Mouse (Mus musculus) small intestine, adult 2 months (tissue): ENCODE measurements around the gene Bicra. TPM values are rescaled to one million over a fixed set of nuclear protein-coding genes. Genes with fewer than 3 reads are reported as not detected.

Experiments
- H3K27ac ChIP-seq: fragments of 200-500 bp; 2 replicates; pipeline ENCODE4 v1.5.1; 2012; ENCODE audit warnings: low read depth, low read length, control low read depth, inconsistent platforms; ENCODE audit not compliant: insufficient read depth
- H3K27me3 ChIP-seq: fragments of 200-500 bp; 2 replicates; pipeline ENCODE4 v1.6.1; 2012; ENCODE audit warnings: mild to moderate bottlenecking, moderate library complexity, low read length, inconsistent platforms; ENCODE audit not compliant: control insufficient read depth, insufficient read depth
- H3K36me3 ChIP-seq: fragments of 200-500 bp; 2 replicates; pipeline ENCODE4 v1.6.1; 2012; ENCODE audit warnings: mild to moderate bottlenecking, low read length, control low read depth, inconsistent platforms; ENCODE audit not compliant: control insufficient read depth, insufficient read depth
- H3K4me1 ChIP-seq: fragments of 200-500 bp; 2 replicates; pipeline ENCODE4 v1.6.1; 2012; ENCODE audit warnings: low read length, inconsistent platforms, mixed read lengths; ENCODE audit not compliant: control insufficient read depth, insufficient read depth, insufficient read length
- H3K4me3 ChIP-seq: fragments of 200-500 bp; 2 replicates; pipeline ENCODE4 v1.5.1; 2012; ENCODE audit warnings: low read depth, mild to moderate bottlenecking, control low read depth, inconsistent platforms, low read length, moderate library complexity
- CTCF ChIP-seq: fragments of 200-500 bp; IDR thresholded peaks from 2 replicates; pipeline ENCODE4 v1.5.1; 2012; ENCODE audit warnings: low read depth, mild to moderate bottlenecking, control low read depth, inconsistent platforms, low read length, moderate library complexity, mixed read lengths; ENCODE audit not compliant: insufficient replicate concordance, insufficient read length; ENCODE audit errors: extremely low read depth
- POLR2A ChIP-seq: fragments of 200-500 bp; IDR thresholded peaks from 2 replicates; pipeline ENCODE4 v1.6.1; 2012; ENCODE audit warnings: low read depth, mild to moderate bottlenecking, control low read depth, inconsistent platforms, low read length, moderate library complexity
- WGBS: fragments of 180-500 bp; shearing (Covaris S2); methylation state at CpG from one replicate; pipeline ENCODE4 v1.1.7; 2018; 5-methylcytosine and 5-hydroxymethylcytosine counted together
- polyA plus RNA-seq: library from polyadenylated mRNA; depleted of rRNA; stranded (reverse); fragments of >200 nt; gene quantifications from 2 replicates; pipeline ENCODE4 v1.2.3, GENCODE M21; 2012

Gene Bicra
- polyA plus RNA-seq, 1 experiment = 31.0 TPM

DNA sequence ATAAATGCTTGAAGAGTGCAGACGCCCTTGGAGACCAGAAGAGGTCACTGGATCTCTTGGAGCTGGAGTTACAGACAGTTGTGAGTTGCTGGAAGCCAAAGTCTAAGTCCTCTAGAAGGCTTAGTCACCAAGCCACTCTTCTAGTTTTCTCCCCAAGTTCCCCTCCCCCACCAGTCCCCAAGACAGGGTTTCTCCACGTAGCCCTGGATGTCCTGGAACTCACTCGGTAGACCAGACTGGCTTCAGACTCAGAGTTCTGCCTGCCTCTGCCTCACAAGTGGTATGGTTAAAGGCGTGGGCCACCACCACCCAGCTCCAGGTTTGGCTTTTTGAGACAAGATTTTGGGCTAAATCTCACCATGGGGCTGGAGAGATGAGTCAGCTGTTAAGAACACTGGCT, 7.2 kb upstream of the Bicra start:
- peak overlapping the region; percentile 53 for H3K27ac ChIP-seq

DNA sequence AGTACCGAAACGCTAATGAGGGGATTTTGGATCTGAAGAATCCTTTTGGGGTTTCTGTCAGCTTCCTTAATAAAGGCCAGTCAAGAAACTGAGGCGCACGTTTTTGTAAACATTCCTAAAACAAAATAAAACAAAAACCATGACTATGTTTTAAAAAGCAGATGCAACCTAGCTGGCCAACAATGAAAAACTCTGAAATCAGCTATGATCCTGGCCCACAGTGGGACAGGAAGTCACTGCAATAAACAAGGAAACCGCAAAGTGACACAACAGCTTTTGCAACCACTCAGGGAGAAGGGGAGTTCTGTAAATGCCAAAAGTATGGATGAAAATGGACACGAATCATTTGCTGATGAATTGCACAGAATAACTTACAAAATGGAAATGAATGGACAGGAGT, 5.4 kb upstream of the Bicra start:
- 3% methylated on average over 6 of the region's 6 CpGs for WGBS
- peaks cover 14% of the 10 kb centered on the region; the same call in 1 of the 2 replicates for H3K4me1 ChIP-seq
- peak overlapping the region; percentile 63 for H3K4me3 ChIP-seq
- 0 out of 2 replicates have a peak overlapping the region, but pooled peaks have one; percentile 7 for H3K27ac ChIP-seq
- H3K36me3 ChIP-seq = no peaks in the 10 kb centered on the region
- no peak for TF ChIP-seq POLR2A
- TF ChIP-seq CTCF = no peak
- H3K27me3 ChIP-seq = no peaks in the 10 kb centered on the region

More for the DNA sequence above, 7.2 kb upstream of the Bicra start:
- Histone ChIP-seq H3K4me3 (no peak overlapping the region), H3K27me3 (no peaks in the 10 kb centered on the region), H3K36me3 (no peaks in the 10 kb centered on the region), H3K4me1 (peaks cover 12% of the 10 kb centered on the region; the same call in 1 of the 2 replicates)
- 69% methylated on average over 4 of the region's 4 CpGs for WGBS
- TF ChIP-seq POLR2A (no peak), CTCF (no peak)

DNA sequence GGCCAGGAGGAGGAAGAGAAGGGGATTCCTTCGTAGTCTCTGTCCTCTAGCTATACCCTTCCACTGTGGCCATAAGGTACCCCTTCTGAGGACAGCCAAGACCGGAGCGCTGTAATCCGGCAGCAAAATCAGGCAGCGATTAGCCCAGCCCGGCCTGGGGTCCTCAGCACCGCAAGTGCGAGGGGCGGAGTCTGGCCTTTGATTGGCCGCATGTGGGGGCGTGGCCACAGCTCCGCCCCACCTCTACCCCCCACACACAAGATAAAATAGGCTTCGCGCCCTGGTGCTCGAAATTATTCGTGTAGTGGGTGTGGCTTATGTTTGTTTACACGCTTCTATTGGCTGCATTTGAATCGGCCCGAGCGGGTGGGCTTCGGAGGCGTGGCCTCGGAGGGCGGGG, 5.0 kb upstream of the Bicra start:
- peak; percentile 58; the same call in 1 of the 2 replicates for TF ChIP-seq POLR2A
- no peak for TF ChIP-seq CTCF
- WGBS = under 1% methylated on average over 24 of the region's 24 CpGs
- peak overlapping the region; percentile 63 for H3K4me3 ChIP-seq
- H3K4me1 ChIP-seq = peaks cover 14% of the 10 kb centered on the region; the same call in 1 of the 2 replicates
- no peaks in the 10 kb centered on the region for H3K27me3 ChIP-seq
- H3K27ac ChIP-seq = peak overlapping the region; percentile 70
- no peaks in the 10 kb centered on the region for H3K36me3 ChIP-seq

DNA sequence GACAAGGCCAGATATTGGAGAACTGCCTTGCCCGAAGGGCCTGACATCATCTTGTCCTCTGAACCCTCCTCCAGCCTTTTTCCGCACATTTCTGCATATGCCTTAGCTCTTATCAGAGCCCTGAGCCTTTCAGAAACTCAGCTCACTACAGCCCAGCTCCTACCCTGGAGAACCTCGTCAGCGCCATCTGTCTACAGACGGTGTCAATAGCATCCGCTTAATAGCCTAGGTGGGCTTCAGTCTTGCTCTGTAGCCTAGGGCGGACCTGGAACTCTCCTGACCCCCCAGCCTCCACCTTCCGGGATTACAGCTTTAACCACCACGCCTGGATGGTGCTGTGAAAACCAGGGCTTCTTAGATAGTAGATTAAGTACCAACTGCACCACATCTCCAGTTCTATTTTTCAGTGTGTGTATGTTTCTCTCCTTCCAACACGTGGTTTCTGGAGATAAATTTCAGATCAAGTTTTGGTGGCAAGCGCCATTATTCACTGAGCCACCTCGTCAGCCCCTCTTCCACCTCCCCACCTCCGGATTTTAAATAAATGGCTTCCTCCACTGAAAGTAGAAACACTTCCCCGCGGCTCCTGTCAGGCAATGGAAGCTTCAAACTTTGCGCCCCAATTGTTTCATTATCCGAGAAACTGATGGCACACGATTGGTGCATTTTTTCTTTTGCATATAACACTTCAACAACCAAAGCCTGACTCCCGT, 4.3 kb upstream of the Bicra start:
- Histone ChIP-seq H3K4me1 (peaks cover 10% of the 10 kb centered on the region; the same call in 1 of the 2 replicates), H3K27me3 (no peaks in the 10 kb centered on the region), H3K4me3 (peak overlapping the region; percentile 63), H3K27ac (peak overlapping the region; percentile 70), H3K36me3 (no peaks in the 10 kb centered on the region)
- TF ChIP-seq CTCF (peak; percentile 83; the same call in 1 of the 2 replicates), POLR2A (no peak)
- WGBS = under 1% methylated on average over 19 of the region's 19 CpGs

DNA sequence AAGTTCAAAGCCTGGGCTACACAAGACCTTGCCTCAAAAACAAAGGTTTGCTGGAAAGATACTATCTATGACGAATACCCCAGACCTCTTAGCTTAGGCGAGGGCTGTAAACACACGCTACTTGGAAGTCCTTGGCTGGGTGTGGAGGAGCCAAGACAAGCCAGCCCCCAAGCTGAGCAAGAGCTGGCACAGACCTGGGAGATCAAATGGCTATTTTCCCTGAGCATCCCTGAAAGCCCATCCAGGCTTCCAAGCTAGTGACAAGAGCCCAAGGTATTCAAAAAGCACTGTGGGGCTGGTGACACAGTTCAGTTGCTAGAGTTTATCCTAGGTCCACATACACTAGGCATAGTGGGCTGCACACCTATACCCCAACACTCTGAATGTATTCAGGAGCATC, 2.9 kb upstream of the Bicra start:
- 72% methylated on average over 3 of the region's 3 CpGs for WGBS

DNA sequence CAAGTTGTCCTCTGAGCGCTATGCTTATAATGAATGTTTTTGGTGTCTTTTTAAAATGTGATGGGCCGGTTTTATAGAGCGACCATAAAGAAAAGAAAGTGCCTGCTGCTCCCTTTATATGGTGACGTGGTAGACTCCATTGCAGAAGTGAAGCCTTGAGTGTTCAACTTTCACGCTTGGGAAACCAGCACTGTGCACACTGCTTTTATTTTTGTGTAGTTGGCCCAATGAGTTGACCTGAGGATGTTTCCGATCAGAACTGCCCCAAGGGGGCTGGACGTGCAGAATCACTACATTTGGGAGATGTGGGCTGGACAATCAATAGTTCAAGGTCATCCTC, 1.8 kb upstream of the Bicra start:
- Histone ChIP-seq H3K4me3 (peak overlapping the region; percentile 79; the same call in 1 of the 2 replicates), H3K36me3 (no peaks in the 10 kb centered on the region), H3K4me1 (peaks cover 19% of the 10 kb centered on the region; the same call in 1 of the 2 replicates), H3K27ac (peak overlapping the region; percentile 78), H3K27me3 (no peaks in the 10 kb centered on the region)
- TF ChIP-seq POLR2A (no peak), CTCF (no peak)
- 42% methylated on average over 7 of the region's 7 CpGs for whole genome bisulfite sequencing

More for the DNA sequence above, 2.9 kb upstream of the Bicra start:
- H3K27me3 ChIP-seq = no peaks in the 10 kb centered on the region
- no peak overlapping the region for H3K4me3 ChIP-seq
- H3K27ac ChIP-seq = no peak overlapping the region
- no peak for TF ChIP-seq CTCF
- TF ChIP-seq POLR2A = no peak
- H3K36me3 ChIP-seq = no peaks in the 10 kb centered on the region
- peaks cover 9% of the 10 kb centered on the region; the same call in 1 of the 2 replicates for H3K4me1 ChIP-seq
